Mouse (Mus musculus) limb, embryonic 11.5 days (tissue): ENCODE measurements at regions not wholly inside any gene's neighbourhood (a gene's known extent, or its start where the extent isn't known, plus 50 kb on each side); places are given as distances from the start of the nearest gene placed in this dataset.
A peak's percentile ranks its signal among the peaks of the same experiment; 100 is the strongest.

Experiments used
- ATAC-seq: fragments of 200-750 bp; cut with Nextera tagmentation; 2 replicates; pipeline ENCODE4 v1.8.0; 2017; ENCODE audit warnings: low read depth; ENCODE audit not compliant: insufficient number of reproducible peaks, low FRiP score, low TSS enrichment
- DNase-seq: peaks from one replicate; pipeline ENCODE4 v3.0.0-alpha.2; 2015; ENCODE audit warnings: low spot score
- H3K27ac ChIP-seq: fragments of 300-500 bp; sonication (generic); replicated peaks from 2 replicates; pipeline ENCODE4 v1.5.1; 2014; ENCODE audit warnings: low read depth, mild to moderate bottlenecking, low read length
- H3K27me3 ChIP-seq: fragments of 300-500 bp; sonication (generic); 2 replicates; pipeline ENCODE4 v1.6.1; 2014; ENCODE audit warnings: mild to moderate bottlenecking, low read length, mixed read lengths; ENCODE audit not compliant: control insufficient read depth, insufficient read depth
- H3K36me3 ChIP-seq: fragments of 300-500 bp; sonication (generic); 2 replicates; pipeline ENCODE4 v1.6.1; 2014; ENCODE audit warnings: mild to moderate bottlenecking, low read length, moderate library complexity, mixed read lengths; ENCODE audit not compliant: control insufficient read depth, insufficient read depth
- H3K4me1 ChIP-seq: fragments of 300-500 bp; sonication (generic); 2 replicates; pipeline ENCODE4 v1.6.1; 2014; ENCODE audit warnings: low read length, mixed read lengths; ENCODE audit not compliant: control insufficient read depth, insufficient read depth
- H3K4me2 ChIP-seq: fragments of 300-500 bp; sonication (generic); 2 replicates; pipeline ENCODE4 v1.6.1; 2014; ENCODE audit warnings: low read depth, mild to moderate bottlenecking, moderate library complexity; ENCODE audit not compliant: severe bottlenecking
- H3K4me3 ChIP-seq: fragments of 300-500 bp; sonication (generic); 2 replicates; pipeline ENCODE4 v1.5.1; 2014; ENCODE audit warnings: low read depth, low read length
- H3K9ac ChIP-seq: fragments of 300-500 bp; sonication (generic); 2 replicates; pipeline ENCODE4 v1.6.1; 2014; ENCODE audit warnings: mild to moderate bottlenecking, low read length
- H3K9me3 ChIP-seq: fragments of 300-500 bp; sonication (generic); 2 replicates; pipeline ENCODE4 v1.6.1; 2016; ENCODE audit warnings: low read length; ENCODE audit not compliant: control insufficient read depth
- WGBS: fragments of 180-500 bp; shearing (Covaris S2); extraction: QIAGEN DNeasy Blood & Tissue Kit; methylation state at CpG from one replicate; pipeline ENCODE4 v1.1.7; 2014; 5-methylcytosine and 5-hydroxymethylcytosine counted together

DNA sequence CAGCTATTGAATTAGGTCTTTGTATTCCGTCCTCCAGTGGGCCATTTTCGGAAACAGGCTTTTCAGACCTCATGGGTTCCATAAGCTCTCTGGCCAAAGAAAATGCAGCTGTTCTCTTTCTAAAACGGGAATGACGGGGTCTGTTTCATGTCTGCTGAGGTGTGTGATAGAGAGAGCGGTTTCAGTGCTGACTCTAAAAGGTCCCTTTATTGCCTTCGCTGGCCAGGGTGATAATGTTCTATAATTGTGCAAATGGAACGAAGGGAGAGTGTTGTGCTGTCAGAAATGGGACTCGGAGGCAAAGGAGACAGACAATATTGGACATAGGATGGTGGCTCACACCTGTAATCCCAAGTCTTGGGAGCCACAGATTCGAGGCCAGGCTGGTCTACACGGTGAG lies 53.5 kb upstream of the Osbpl8 start:
- DNase-seq: no peak
- Histone ChIP-seq H3K27me3 (no peaks in the 10 kb centered on the region), H3K9ac (no peak overlapping the region), H3K4me3 (no peak overlapping the region), H3K27ac (no peak overlapping the region), H3K4me2 (no peak overlapping the region), H3K36me3 (no peaks in the 10 kb centered on the region), H3K9me3 (no peaks in the 10 kb centered on the region), H3K4me1 (no peaks in the 10 kb centered on the region)
- ATAC-seq: no peak
- 65% methylated on average over 10 of the region's 10 CpGs for WGBS

- no peak overlapping the region for H3K9ac ChIP-seq
- no peak overlapping the region for H3K27ac ChIP-seq
- no peak overlapping the region for H3K4me3 ChIP-seq
- ATAC-seq (no peak), DNase-seq (peak; percentile 72)
- 55% methylated on average over 24 of the region's 24 CpGs for WGBS
- no peak overlapping the region for H3K4me2 ChIP-seq
- H3K27me3 ChIP-seq: no peaks in the 10 kb centered on the region
- no peaks in the 10 kb centered on the region for H3K36me3 ChIP-seq
- no peaks in the 10 kb centered on the region for H3K4me1 ChIP-seq
- H3K9me3 ChIP-seq: no peaks in the 10 kb centered on the region
Measured at GRCm38 (mm10) chr10:111108658-111109633, 55.6 kb upstream of the Osbpl8 start.

DNA sequence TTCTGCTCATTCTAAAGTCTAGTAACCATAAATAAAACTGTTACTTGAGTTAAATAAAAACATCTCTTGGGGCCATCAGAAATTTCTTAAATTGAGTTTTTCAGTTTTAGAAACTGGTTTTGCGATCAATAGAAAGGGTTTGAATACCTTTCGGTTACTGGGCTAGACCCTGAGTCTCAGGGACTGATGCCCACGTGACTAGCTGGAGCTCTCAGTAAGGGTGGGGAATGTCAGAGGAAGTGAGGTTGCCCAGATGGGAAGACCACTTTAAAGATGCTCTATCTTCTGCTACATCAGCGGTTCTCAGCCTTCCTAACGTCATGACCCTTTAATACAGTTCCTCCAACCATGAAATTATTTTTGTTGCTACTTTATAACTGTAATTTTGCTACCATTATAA lies 56.7 kb upstream of the Osbpl8 start:
- no peaks in the 10 kb centered on the region for H3K27me3 ChIP-seq
- DNase-seq: no peak
- no peaks in the 10 kb centered on the region for H3K9me3 ChIP-seq
- H3K9ac ChIP-seq: no peak overlapping the region
- H3K27ac ChIP-seq: no peak overlapping the region
- no peak for ATAC-seq
- whole genome bisulfite sequencing: 85% methylated on average over 5 of the region's 5 CpGs
- H3K4me2 ChIP-seq: no peak overlapping the region
- H3K4me3 ChIP-seq: no peak overlapping the region
- H3K4me1 ChIP-seq: no peaks in the 10 kb centered on the region
- no peaks in the 10 kb centered on the region for H3K36me3 ChIP-seq

DNA sequence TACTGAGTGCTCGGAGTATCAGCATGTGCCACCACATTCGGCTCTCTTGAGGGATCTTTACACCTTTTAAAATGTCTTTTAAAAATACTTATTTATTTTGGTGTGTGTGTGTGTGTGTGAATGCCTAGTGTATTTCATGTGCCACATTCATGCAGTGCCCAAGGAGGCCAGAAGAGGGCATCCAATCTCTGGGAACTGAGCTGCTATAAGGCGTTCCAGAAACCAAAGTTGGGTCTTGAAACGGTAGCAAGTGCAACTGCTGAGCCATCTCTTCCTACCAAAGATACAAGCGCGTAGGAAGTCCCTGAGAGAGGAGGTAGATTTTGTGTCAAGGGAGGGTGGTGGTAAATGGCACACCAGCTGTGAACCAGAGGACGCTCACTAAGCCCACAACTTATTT lies 57.2 kb upstream of the Osbpl8 start:
- WGBS: 68% methylated on average over 7 of the region's 7 CpGs
- Histone ChIP-seq H3K9me3 (no peaks in the 10 kb centered on the region), H3K27ac (no peak overlapping the region), H3K4me2 (no peak overlapping the region), H3K4me1 (no peaks in the 10 kb centered on the region), H3K9ac (no peak overlapping the region), H3K36me3 (no peaks in the 10 kb centered on the region), H3K4me3 (no peak overlapping the region), H3K27me3 (no peaks in the 10 kb centered on the region)
- peak; percentile 62 for DNase-seq
- no peak for ATAC-seq

- Histone ChIP-seq H3K4me3 (no peak overlapping the region), H3K4me1 (no peaks in the 10 kb centered on the region), H3K4me2 (no peak overlapping the region), H3K9ac (no peak overlapping the region), H3K27me3 (no peaks in the 10 kb centered on the region), H3K9me3 (no peaks in the 10 kb centered on the region), H3K27ac (no peak overlapping the region), H3K36me3 (no peaks in the 10 kb centered on the region)
- no peak; the same call in 1 of the 2 replicates for ATAC-seq
- 85% methylated on average over 5 of the region's 5 CpGs for WGBS
- DNase-seq: no peak
Measured at GRCm38 (mm10) chr10:111106411-111106810, 58.1 kb upstream of the Osbpl8 start.

DNA sequence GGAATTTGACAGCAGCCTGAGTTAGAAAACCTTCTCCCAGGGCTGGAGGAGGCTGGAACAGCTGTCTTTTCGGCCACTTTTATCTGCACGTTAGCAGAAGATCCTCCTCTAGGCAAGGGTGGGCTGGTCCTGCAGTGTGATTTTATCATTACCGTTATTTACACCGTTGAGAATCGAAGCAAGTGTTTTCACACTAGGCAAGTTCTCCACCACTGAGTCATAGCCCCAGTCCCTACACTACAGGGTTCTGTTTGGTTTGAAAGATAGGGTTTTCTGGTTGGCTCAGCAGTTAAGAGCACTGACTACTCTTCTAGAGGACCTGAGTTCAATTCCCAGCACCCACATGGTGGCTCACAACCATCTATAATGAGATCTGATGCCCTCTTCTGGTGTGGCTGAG lies 58.9 kb upstream of the Osbpl8 start:
- Histone ChIP-seq H3K36me3 (no peaks in the 10 kb centered on the region), H3K4me2 (no peak overlapping the region), H3K9ac (no peak overlapping the region), H3K27me3 (no peaks in the 10 kb centered on the region), H3K27ac (no peak overlapping the region), H3K9me3 (no peaks in the 10 kb centered on the region), H3K4me1 (no peaks in the 10 kb centered on the region), H3K4me3 (no peak overlapping the region)
- ATAC-seq: no peak
- DNase-seq: no peak
- 89% methylated on average over 5 of the region's 5 CpGs for WGBS

DNA sequence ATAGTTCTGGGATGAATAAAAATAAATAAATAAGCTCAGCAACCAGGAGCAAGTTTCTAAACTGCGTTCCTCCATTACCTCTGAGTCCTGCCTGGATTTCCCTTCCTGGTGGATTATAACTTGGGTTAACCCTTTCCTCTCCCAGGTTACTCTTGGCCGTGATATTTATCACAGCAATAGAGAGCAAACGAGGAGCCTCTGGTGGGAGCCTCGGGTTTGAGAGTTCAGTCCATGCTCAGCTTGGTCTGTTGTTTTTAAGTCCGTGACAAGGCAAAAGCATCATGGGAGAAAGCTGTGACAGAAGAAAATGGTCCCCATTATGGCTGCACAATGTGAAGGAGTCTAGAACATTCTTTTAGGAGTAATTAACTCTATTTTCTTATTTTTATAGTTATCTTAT lies 61.0 kb upstream of the Osbpl8 start:
- no peak overlapping the region for H3K4me3 ChIP-seq
- no peak overlapping the region for H3K9ac ChIP-seq
- ATAC-seq (no peak), DNase-seq (no peak)
- H3K4me2 ChIP-seq: no peak overlapping the region
- H3K9me3 ChIP-seq: no peaks in the 10 kb centered on the region
- WGBS: 78% methylated on average over 5 of the region's 5 CpGs
- no peaks in the 10 kb centered on the region for H3K4me1 ChIP-seq
- H3K27me3 ChIP-seq: no peaks in the 10 kb centered on the region
- no peak overlapping the region for H3K27ac ChIP-seq
- no peaks in the 10 kb centered on the region for H3K36me3 ChIP-seq

DNA sequence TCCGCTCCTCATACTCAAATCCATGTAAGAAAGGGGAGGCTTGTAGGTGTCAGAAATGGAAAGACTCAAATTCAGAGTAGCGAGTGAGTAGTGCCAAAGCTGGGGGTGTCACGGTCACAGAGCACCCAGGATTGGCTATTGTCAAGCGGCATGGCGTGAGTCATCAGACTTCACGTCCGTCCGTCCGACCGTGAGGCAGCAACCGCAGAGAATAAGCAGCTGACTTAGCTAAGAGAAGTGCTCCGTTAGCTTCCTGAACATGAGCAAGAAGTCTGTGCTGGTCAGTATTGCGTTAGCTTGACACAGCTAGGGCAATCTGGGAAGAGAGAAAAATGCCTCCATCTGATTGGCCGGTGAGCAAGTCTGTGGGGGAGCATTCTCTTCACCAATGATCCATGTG lies 61.5 kb upstream of the Osbpl8 start:
- no peak for DNase-seq
- Histone ChIP-seq H3K27ac (no peak overlapping the region), H3K4me3 (no peak overlapping the region), H3K4me2 (no peak overlapping the region), H3K9ac (no peak overlapping the region), H3K36me3 (no peaks in the 10 kb centered on the region), H3K4me1 (no peaks in the 10 kb centered on the region), H3K27me3 (no peaks in the 10 kb centered on the region), H3K9me3 (no peaks in the 10 kb centered on the region)
- ATAC-seq: no peak
- 87% methylated on average over 14 of the region's 14 CpGs for WGBS
